Mouse (Mus musculus) retina, adult 2 months (tissue): ENCODE measurements around the gene Cyp11a1.

Source experiments
- DNase-seq: peaks from one replicate; pipeline ENCODE4 v3.0.0-alpha.2; 2012; ENCODE audit warnings: low read depth, low spot score

The Cyp11a1 gene

DNA sequence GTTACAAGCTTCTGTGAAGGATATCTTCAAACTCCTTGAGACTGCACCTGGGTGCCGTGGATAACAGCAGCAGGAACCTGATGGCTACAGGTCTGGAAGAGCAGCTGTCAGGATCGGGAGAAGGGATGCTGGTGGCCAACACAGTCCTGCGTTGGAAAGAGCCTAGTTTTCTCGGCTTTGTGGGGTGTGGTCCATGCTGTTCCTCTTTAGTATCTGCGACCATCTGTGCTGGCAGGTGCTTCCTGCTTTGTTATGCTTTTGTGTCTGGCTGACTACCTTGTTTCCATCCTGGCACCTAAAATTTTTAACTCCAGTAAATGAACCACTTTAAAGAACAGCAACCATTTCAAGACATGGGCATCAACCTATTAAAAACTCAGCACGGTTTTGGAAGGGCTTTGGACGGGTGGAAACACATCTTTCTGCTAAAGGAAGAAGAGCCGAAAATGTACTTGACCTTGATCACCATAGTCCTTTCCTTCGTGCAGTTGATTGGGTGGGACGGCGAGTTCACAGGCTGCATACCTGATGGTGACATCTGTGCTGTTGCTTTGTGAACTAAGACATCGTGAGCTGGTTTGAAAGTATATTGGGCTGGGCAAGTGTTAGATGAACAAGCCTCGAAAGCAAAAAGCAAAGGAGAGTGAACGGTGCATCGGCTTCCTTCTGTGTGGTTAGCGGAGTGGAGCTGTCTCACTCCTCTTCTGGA is at the start of gene Cyp11a1:
Gene Cyp11a1 (plus strand): TSS at position 659 of the 709 bp plus-strand sequence.
- no peak for DNase-seq

DNA sequence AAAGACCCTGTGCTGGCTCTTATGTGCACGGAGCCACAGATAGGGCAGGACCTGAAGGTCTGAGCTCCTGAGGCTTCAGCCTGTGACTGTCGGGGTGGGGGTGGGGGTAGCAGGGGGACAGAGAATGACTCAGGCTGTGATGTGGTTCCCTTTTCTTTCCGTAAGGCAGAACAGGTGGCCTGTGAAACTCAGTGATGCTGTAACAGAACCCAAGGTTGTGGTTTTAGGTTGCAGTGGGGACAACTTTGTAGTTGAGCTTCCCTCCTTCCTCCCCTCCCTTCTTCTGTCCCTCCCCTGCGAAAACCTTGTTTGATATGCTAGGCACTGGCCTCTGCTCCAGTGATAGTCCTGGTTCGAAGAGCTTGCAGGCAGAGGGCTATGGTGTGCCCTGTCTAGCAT is 49.4 kb upstream of the Cyp11a1 start:
- DNase-seq = no peak

GRCm38 (mm10) chr9:57958615-57959014 is 47.6 kb upstream of the Cyp11a1 start:
- DNase-seq = no peak

DNA sequence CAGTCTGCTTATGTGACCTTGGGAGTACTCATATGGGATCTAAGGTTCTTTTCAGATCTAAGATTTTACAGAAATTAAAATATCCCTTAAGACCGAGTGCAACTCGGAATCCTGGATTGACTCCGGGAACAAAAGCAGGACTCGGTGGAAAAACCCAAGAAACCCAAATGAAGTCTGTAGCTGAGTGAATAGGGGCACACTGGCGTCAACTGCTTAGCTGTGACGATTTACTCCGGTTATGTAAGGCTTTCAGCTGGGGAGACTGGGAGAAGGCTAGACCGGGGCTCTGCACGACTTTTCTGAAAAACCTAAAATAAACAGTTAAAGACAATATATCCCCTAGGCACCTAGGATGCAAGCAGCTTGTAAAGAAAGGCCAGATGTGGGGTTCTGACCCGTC is 46.8 kb upstream of the Cyp11a1 start:
- no peak for DNase-seq

DNA sequence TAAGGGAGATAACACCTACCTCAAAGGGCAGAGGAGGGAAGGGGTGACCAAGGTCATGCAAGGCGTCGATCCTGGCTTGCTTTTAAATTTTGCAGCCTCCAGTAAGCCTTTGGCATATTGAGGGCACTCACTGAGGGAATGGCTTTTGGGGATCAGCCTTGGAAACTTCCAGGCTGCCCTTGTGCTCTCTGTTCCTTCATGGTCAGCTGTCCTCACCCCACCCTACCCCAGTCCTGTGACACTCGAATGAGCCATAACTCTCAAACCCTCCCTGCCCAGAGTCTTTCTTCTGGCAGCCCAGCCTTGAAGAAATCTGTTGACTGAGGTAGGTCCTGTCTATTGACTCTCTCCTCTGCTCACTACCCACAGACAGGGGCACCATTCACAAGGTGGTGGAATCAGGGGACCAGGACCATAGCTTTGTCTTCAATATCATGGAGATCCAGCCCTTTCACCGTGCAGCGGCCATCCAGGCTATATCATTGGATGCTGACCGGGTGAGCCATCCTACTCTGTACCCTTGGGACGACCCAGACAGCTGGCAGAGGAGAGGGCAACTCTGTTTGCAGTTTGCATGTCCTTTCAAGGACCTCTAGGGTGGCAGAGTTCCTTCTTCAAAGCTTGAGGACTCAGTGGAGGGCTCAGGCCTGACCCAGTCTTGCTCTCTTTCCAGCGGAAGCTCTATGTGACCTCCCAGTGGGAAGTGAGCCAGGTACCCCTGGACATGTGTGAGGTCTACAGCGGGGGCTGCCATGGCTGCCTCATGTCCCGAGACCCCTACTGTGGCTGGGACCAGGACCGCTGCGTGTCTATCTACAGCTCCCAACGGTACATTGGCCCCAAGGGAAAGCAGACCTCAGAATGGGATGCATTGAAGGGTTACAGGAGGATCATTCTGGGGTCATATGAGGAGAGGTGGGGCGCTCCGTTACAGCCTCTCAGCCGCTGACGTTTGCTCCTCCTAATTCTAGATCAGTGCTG is 46.0 kb upstream of the Cyp11a1 start:
- no peak for DNase-seq

GRCm38 (mm10) chr9:57961226-57961625 is 45.0 kb upstream of the Cyp11a1 start:
- no peak for DNase-seq

DNA sequence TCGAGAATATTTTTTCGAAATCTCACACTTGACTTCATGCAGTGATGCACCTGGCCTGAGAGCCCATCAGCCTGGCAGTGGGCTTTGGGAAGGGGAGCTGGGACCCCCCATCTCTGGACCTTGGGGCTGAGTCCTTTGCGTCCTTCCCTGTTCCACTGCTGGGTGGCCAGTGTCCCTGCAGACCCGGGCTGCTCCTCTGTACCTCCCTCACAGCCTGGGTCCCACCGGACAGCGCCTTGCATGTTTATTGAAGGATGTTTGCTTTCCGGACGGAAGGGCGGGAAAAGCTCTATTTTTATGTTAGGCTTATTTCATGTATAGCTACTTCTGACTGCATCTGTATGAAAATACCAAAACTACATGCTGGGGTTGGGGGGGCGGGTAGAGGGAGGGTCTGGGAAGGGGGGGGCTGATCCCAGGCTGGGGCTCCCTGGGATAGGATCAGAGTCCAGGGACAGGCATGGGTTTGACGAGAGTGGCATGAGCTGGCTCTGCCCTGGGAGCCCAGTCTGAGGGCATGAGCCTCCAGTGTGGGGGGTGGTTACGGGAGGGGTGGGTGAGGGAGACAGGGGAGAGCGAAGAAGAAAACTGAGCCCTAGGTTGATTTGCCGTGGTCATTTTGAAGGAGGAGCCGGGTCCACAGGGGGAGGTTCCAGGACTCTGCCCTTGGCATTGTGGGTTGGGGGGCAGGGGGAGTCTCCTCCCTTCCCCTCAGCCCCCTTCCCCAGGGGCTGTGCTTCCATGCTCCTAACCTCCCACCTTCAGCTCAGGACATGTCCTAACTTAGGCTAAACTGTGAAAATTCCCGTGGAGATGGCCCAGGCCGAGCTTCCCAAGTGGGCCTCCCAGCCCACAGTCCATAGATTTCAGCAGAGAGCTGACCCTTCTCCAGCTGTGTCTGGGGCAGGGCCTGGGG is 44.1 kb upstream of the Cyp11a1 start:
- DNase-seq = no peak

DNA sequence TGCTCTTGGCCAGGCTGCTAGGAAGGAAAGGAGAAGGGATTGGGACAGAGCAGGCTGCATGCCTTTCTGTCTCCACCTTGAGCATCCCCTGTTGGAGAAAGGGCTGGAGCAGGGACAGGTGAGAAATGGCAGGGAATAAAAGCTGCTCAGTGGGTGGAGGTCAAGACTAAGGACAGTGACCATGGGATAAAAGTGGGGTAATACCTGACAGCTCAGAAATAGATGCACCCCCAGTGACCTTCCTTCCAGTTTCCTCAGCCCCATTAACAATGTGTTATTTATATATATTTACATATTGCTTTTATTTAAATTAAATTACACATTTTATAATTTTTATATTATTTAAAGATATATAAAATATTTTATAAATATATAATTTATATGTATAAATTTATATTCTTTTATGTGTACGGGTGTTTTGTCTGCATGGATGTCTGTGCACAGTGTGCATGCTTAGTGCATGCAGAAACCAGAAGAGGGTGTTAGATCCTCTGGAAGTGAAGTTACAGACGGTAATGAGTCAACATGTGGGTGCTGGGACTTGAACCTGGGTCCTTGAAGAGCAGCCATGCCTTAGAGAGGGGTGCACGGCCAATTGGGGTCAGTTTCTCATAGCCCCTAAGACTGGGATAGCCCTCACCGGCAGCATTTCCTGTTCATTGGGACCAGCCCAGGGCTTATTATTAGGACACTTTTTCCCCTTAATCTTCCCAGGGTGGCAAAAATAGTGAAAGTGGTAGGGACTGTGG is 42.8 kb upstream of the Cyp11a1 start:
- DNase-seq = no peak

DNA sequence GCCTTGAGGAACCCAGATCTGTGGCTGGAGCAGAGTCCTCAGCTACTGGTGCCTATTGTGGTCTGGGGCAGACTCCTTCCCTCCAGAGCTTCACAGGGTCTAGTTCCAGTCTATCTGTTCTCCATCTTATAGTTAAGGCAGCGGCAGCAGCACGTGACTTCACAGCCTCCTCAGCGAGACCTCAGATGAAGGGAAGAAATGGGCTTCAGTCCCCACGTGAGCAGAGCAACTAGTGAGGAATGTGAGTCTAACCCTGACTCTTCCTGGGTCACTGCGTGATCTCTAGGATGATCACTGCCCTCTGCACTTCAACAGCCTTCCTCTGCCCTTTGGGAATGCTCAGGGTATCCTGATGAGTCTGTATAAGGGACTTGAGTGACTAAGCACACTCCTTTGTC is 42.2 kb upstream of the Cyp11a1 start:
- no peak for DNase-seq

DNA sequence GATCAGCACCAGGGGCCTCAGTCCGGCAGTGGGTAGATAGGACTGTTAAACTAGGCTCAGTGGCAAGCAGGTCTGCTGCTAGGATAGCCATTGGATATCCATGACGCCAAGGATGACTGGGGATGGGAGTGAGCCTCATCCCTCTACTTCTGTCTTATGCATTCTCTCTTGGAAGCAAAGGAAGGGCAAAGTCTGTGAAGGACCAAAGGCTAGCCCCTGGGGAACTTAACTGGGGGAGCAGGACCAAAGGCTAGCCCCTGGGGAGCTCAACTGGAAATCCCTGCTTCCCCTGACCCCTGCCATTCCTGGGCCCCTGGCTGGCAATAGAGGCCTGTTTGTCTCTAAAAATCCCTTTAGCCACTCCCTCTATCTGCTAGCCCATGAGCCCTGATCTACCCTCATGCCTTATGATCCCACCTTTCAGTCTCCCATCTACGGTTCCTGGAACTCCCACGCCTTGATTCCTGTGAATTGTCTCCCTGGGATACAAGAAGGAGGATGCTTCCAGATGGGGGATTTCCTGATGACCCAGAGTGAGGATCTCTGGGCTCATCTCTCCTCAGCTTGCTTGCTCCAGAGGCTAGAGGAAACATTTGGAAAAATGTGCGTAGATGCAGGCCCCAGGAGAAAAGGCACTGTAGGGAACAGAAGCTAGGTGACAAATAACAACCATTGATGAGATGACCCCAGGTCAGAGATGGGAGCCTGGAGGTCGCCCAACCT is 41.5 kb upstream of the Cyp11a1 start:
- no peak for DNase-seq

GRCm38 (mm10) chr9:57965281-57966185 is 40.7 kb upstream of the Cyp11a1 start:
- DNase-seq = no peak

DNA sequence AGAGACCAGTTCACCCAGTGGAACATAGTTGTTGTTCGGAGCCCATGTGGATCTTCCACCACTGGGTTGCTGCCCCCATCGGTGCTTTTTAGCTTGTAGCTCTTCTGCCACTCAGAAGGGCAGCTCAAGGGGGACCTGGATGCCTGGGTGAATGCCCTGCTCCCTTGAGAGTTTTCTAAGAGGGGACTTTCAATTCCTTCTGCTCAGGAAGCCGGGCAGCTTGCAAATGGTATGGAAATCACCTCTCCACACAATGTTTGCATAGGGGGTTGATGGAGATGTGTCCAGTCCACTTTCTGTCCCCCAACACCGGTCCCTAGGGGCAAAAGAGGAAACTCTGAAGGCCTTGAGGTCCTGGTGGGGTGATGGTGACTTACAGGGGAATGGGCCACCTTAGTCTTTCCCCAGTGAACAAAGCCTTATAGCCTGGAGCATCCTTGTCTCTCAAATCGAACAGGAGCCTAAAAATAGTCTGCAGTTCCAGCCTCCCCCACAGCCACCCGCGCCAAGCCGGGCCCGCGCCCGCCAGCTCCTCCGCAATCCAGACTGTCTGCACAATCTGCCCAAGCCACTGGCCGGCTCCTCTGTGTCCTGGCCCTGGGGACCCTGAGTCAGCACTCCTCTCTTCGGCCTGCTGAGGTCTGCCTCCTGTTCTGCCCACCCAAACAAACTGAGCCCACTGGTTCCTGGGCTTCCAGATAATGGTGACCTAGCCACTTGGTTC is 38.8 kb upstream of the Cyp11a1 start:
- DNase-seq = no peak

GRCm38 (mm10) chr9:57968166-57968771 is 37.9 kb upstream of the Cyp11a1 start:
- no peak for DNase-seq

DNA sequence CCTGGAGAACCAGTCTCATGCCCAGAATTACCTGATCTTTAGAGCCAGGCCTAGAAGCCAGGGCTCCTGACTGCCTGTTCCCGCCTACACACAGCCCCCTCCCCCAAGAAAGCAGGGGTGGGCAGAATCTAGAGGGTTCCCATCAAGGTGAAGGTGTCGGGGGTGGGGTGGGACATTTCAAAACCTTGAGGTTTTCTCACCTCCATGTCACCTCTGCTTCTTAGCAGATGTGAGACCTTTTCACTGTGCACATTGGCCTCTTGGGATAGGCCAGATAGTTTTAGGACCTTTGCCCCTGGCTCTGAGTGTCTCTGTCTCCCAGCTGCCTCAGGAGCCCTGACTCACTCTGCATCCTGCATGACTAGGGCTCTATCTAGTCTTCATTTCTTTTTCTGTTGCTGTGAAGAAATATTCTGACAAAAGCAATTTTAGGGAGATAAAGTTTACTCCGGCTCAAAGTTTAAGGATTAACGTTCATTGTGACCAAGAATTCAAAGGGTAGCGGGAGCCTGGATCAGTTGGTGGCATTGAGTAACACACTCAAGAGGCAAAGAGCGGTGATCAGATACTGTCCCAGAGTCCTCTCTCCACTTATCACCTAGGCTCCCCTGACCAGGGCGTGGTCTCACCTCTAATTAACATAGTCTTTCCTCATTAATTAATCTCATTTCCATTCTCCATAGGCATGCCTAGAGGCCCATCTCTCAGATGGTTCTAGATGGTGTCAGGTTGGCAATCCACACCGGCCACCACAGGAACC is 37.2 kb upstream of the Cyp11a1 start:
- no peak for DNase-seq

- no peak for DNase-seq
Measured at GRCm38 (mm10) chr9:57969736-57970495, 36.3 kb upstream of the Cyp11a1 start.

DNA sequence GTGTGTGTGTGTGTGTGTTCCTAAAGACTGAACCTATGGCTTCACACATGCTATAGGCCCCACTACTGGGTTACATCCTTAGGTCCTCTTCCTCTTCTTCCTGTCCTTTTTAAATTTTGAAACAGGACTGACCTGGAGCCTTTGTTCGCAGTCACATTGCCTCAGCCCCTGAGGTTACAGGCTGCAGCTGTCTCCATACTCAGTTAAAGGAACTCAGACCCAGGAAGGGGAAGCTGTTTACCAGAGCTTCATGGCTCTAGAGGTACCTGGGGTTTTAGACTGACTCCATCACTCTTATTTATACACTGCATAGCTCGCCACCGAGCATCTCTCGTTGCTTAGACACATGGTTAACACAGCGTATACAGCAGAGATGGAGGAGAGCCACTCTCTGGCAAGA is 34.8 kb upstream of the Cyp11a1 start:
- DNase-seq = no peak

- no peak for DNase-seq
Measured at GRCm38 (mm10) chr9:57972141-57972591, 34.0 kb upstream of the Cyp11a1 start.
